Mouse (Mus musculus): Measurements from ENCODE around the gene Pdss2. TPM values are rescaled to one million over a fixed set of nuclear protein-coding genes. Genes with fewer than 3 reads are reported as not detected.

Gene Pdss2
- polyA plus RNA-seq, 1 experiment from 2014 or later, result 17.6 TPM

DNA sequence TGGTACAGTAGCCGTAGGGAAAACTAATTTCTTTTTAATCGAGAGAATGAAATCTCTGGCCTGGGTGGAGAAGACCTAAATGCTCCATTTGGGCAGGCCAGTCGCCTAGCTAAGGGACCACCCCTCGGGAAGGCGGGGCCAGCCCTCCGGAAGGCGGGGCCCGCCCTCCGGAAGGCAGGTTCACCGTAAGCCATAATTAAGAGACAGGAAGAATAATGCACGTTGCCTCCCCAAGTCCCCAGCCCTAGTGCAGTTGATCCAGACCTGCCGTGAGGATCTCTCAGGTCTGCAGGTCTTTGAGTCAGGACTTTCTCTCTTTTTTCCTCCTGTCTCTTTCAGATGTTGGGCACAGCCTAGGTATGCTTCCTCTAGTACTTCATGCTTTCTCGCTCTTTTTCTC is 246.4 kb downstream of the Pdss2 start:
- no peaks in the 10 kb centered on the region for H3K4me1 ChIP-seq (ENCODE audit: control insufficient read depth, insufficient read depth, low read length)
- H3K9ac ChIP-seq (ENCODE audit: low read depth, low read length), result 0 out of 2 replicates have a peak overlapping the region, but pooled peaks have one; percentile 4
- no peaks in the 10 kb centered on the region for H3K9me3 ChIP-seq (ENCODE audit: control insufficient read depth, low read length)
- no peak overlapping the region for H3K27ac ChIP-seq (ENCODE audit: low read depth, low read length)
- no peak overlapping the region; the same call in 1 of the 2 replicates for H3K4me3 ChIP-seq (ENCODE audit: low read length)
- 0 out of 2 replicates have a peak, but pooled peaks have one; percentile 40 for ATAC-seq (ENCODE audit: low FRiP score, low TSS enrichment)
- WGBS, result 27% methylated on average over 13 of the region's 13 CpGs
- no peaks in the 10 kb centered on the region for H3K27me3 ChIP-seq (ENCODE audit: control insufficient read depth, insufficient read depth, low read length)
- no peaks in the 10 kb centered on the region for H3K36me3 ChIP-seq (ENCODE audit: control insufficient read depth, insufficient read depth, low read length)
- peak overlapping the region; percentile 36 for H3K4me2 ChIP-seq (replicated peaks; ENCODE audit: low read depth, low read length)

DNA sequence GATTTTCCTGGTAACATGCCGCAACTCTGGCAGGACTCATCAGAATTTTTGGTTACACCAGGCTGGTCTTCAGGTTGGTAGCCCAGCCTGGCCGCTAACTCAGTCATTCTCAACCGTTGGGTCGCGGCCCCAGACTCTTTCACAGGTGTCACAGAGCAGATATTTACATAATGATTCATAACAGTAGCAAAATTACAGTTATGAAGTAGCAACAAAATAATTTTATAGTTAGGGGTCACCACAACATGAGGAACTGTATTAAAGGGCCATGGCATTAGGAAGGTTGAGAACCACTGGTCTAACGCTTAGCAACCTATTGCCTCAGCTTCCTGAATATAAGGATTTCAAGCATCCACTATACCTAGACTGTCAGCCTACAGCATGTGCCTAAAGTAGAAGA is 247.0 kb downstream of the Pdss2 start:
- no peaks in the 10 kb centered on the region for H3K36me3 ChIP-seq (ENCODE audit: control insufficient read depth, insufficient read depth, low read length)
- no peak overlapping the region for H3K4me2 ChIP-seq (replicated peaks; ENCODE audit: low read depth, low read length)
- H3K9me3 ChIP-seq (ENCODE audit: control insufficient read depth, low read length), result no peaks in the 10 kb centered on the region
- no peak overlapping the region for H3K4me3 ChIP-seq (ENCODE audit: low read length)
- H3K4me1 ChIP-seq (ENCODE audit: control insufficient read depth, insufficient read depth, low read length), result no peaks in the 10 kb centered on the region
- no peak overlapping the region for H3K27ac ChIP-seq (ENCODE audit: low read depth, low read length)
- no peak overlapping the region for H3K9ac ChIP-seq (ENCODE audit: low read depth, low read length)
- ATAC-seq (ENCODE audit: low FRiP score, low TSS enrichment), result no peak
- WGBS, result 94% methylated on average over 6 of the region's 6 CpGs
- H3K27me3 ChIP-seq (ENCODE audit: control insufficient read depth, insufficient read depth, low read length), result no peaks in the 10 kb centered on the region

- no peak for ATAC-seq (ENCODE audit: low FRiP score, low TSS enrichment)
- no peaks in the 10 kb centered on the region for H3K9me3 ChIP-seq (ENCODE audit: control insufficient read depth, low read length)
- no peak overlapping the region for H3K9ac ChIP-seq (ENCODE audit: low read depth, low read length)
- H3K27me3 ChIP-seq (ENCODE audit: control insufficient read depth, insufficient read depth, low read length), result no peaks in the 10 kb centered on the region
- no peak overlapping the region for H3K4me2 ChIP-seq (replicated peaks; ENCODE audit: low read depth, low read length)
- no peak overlapping the region for H3K4me3 ChIP-seq (ENCODE audit: low read length)
- H3K36me3 ChIP-seq (ENCODE audit: control insufficient read depth, insufficient read depth, low read length), result no peaks in the 10 kb centered on the region
- H3K27ac ChIP-seq (ENCODE audit: low read depth, low read length), result no peak overlapping the region
- WGBS, result 68% methylated on average over 4 of the region's 4 CpGs
- H3K4me1 ChIP-seq (ENCODE audit: control insufficient read depth, insufficient read depth, low read length), result no peaks in the 10 kb centered on the region; the same call in 1 of the 2 replicates
These were observed 254.1 kb downstream of the Pdss2 start for GRCm38 (mm10) chr10:43475376-43475775.

DNA sequence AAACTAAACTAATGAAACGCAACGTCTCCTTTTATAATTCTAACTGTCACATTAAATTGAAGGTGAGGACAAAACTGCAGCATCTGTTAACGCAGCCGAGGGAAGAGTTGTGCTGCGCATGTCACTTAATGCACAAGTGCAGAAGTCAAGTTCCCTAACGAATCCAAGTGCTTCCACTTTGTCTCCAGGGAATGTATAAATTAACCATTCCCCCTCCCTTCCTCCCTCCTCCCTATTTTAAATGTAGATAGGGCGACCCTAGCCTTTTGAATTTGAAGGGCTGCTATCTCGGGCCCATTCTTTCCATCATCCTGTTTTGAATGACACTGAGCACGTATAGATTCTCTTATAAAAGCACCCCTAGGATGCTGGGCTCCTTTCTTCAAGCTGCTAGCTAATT is 256.2 kb downstream of the Pdss2 start:
- ATAC-seq (ENCODE audit: low FRiP score, low TSS enrichment), result no peak
- Histone ChIP-seq H3K27ac (ENCODE audit: low read depth, low read length) (peak overlapping the region; percentile 98), H3K9ac (ENCODE audit: low read depth, low read length) (peak overlapping the region; percentile 99; the same call in 1 of the 2 replicates), H3K4me3 (ENCODE audit: low read length) (peak overlapping the region; percentile 91), H3K27me3 (ENCODE audit: control insufficient read depth, insufficient read depth, low read length) (no peaks in the 10 kb centered on the region), H3K4me2 (replicated peaks; ENCODE audit: low read depth, low read length) (peak overlapping the region; percentile 92), H3K4me1 (ENCODE audit: control insufficient read depth, insufficient read depth, low read length) (peaks cover 8% of the 10 kb centered on the region), H3K9me3 (ENCODE audit: control insufficient read depth, low read length) (no peaks in the 10 kb centered on the region), H3K36me3 (ENCODE audit: control insufficient read depth, insufficient read depth, low read length) (no peaks in the 10 kb centered on the region)
- WGBS, result 8% methylated on average over 9 of the region's 9 CpGs

DNA sequence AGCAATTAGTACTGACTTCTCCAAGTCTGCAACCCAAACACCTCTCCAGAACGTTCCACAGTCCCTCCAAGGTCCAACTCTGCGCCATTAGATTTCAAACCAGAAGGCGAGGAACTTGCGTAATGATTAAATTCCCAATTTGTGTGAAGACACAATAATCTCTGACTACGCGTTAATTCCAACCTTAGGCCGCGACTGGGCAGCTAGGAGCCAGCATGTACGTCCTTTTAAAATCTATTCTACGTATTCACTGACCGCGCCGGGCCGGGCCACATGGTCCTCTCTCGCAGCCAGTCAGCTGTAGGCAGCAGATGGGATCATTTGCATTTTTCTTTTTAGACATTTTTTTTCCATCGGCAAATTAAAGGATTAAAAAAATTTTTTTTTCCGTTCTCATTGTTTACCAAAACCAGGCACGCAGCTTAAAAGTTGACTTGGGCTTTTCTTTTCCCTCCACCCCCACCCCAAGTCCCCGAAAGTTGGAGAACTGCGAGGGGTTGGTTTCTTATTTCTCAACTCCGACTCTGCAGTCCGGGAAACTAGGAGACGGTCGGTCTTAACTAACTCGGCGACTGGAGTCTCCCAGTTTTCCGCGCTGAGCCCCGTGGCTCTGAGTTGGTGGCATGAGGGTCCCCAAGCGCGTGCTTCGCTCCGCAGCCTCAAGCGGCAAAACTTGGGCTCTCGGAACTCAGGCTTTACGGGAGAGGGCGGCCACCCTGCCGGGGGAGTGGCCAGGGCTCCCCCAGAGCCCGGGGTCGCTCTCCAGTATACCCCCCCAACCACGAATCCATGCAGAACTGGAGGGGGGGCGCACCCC is 256.8 kb downstream of the Pdss2 start:
- Histone ChIP-seq H3K4me3 (ENCODE audit: low read length) (peak overlapping the region; percentile 91), H3K36me3 (ENCODE audit: control insufficient read depth, insufficient read depth, low read length) (no peaks in the 10 kb centered on the region), H3K4me2 (replicated peaks; ENCODE audit: low read depth, low read length) (peak overlapping the region; percentile 92), H3K27me3 (ENCODE audit: control insufficient read depth, insufficient read depth, low read length) (no peaks in the 10 kb centered on the region), H3K27ac (ENCODE audit: low read depth, low read length) (peak overlapping the region; percentile 98), H3K9ac (ENCODE audit: low read depth, low read length) (peak overlapping the region; percentile 99), H3K4me1 (ENCODE audit: control insufficient read depth, insufficient read depth, low read length) (peaks cover 8% of the 10 kb centered on the region), H3K9me3 (ENCODE audit: control insufficient read depth, low read length) (no peaks in the 10 kb centered on the region)
- peak; percentile 56 for ATAC-seq (ENCODE audit: low FRiP score, low TSS enrichment)
- WGBS, result under 1% methylated on average over 42 of the region's 42 CpGs

- Histone ChIP-seq H3K4me3 (ENCODE audit: low read length) (peak within 1 kb of the TSS; percentile 91), H3K4me2 (replicated peaks; ENCODE audit: low read depth, low read length) (peak within 1 kb of the TSS; percentile 92), H3K27ac (ENCODE audit: low read depth, low read length) (peak within 1 kb of the TSS; percentile 98), H3K9ac (ENCODE audit: low read depth, low read length) (peak within 1 kb of the TSS; percentile 99), H3K4me1 (ENCODE audit: control insufficient read depth, insufficient read depth, low read length) (peaks cover 16% of the 10 kb centered on the region), H3K36me3 (ENCODE audit: control insufficient read depth, insufficient read depth, low read length) (no peaks in the 10 kb centered on the region), H3K9me3 (ENCODE audit: control insufficient read depth, low read length) (no peaks in the 10 kb centered on the region), H3K27me3 (ENCODE audit: control insufficient read depth, insufficient read depth, low read length) (no peaks in the 10 kb centered on the region)
- WGBS, result under 1% methylated on average over 72 of the region's 101 CpGs
- ATAC-seq (ENCODE audit: low FRiP score, low TSS enrichment), result peak; percentile 66
These were observed 257.6 kb downstream of the Pdss2 start, which contains the start of gene Bend3 for GRCm38 (mm10) chr10:43478751-43479435. Gene Bend3, plus strand, starts transcription at chr10:43478831.

DNA sequence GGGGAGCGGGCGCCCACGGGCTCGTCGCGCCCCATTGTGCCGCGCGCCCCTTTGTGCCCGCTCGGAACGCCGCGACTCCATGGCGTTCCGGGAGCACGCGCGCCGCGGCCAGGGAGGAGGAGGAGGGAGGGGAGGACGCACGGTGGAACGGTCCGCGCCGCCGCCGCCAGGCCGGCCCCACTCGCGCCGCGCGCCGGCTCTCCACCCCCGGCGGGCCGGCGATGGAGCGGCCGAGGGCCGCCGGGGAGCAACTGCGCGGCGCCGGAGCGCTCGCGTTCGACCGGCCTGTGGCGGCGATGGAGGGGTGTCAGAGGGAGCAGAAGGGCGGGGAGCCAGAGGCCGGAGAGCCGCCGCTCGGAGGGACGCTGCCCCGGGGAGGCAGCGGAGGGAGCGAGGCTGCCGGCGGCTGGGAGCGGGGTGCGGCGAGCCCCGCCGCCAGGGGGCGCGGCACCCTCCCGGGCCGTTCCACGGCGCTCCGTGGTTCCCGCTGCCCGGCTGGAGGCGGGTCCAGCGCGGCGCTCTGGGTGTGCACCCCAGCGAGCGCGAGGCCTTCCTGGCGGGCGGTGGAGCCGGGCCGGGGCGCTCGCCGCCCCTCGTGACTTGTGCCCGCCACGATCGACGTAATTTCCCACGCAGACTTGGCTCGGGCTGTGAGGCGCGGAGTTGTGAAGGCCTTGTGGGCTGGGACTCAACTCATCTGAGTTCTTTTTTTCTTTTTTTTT is 258.3 kb downstream of the Pdss2 start:
- Histone ChIP-seq H3K36me3 (ENCODE audit: control insufficient read depth, insufficient read depth, low read length) (no peaks in the 10 kb centered on the region), H3K9ac (ENCODE audit: low read depth, low read length) (peak overlapping the region; percentile 99), H3K4me2 (replicated peaks; ENCODE audit: low read depth, low read length) (peak overlapping the region; percentile 92), H3K27ac (ENCODE audit: low read depth, low read length) (peak overlapping the region; percentile 98), H3K9me3 (ENCODE audit: control insufficient read depth, low read length) (no peaks in the 10 kb centered on the region), H3K4me3 (ENCODE audit: low read length) (peak overlapping the region; percentile 91), H3K4me1 (ENCODE audit: control insufficient read depth, insufficient read depth, low read length) (peaks cover 16% of the 10 kb centered on the region), H3K27me3 (ENCODE audit: control insufficient read depth, insufficient read depth, low read length) (no peaks in the 10 kb centered on the region)
- under 1% methylated on average over 72 of the region's 103 CpGs for WGBS
- ATAC-seq (ENCODE audit: low FRiP score, low TSS enrichment), result peak; percentile 81

- H3K4me3 ChIP-seq (ENCODE audit: low read length), result peak overlapping the region; percentile 91
- peaks cover 16% of the 10 kb centered on the region for H3K4me1 ChIP-seq (ENCODE audit: control insufficient read depth, insufficient read depth, low read length)
- H3K9me3 ChIP-seq (ENCODE audit: control insufficient read depth, low read length), result no peaks in the 10 kb centered on the region
- ATAC-seq (ENCODE audit: low FRiP score, low TSS enrichment), result no peak
- H3K36me3 ChIP-seq (ENCODE audit: control insufficient read depth, insufficient read depth, low read length), result no peaks in the 10 kb centered on the region
- peak overlapping the region; percentile 99 for H3K9ac ChIP-seq (ENCODE audit: low read depth, low read length)
- no peaks in the 10 kb centered on the region for H3K27me3 ChIP-seq (ENCODE audit: control insufficient read depth, insufficient read depth, low read length)
- H3K4me2 ChIP-seq (replicated peaks; ENCODE audit: low read depth, low read length), result peak overlapping the region; percentile 92
- peak overlapping the region; percentile 98 for H3K27ac ChIP-seq (ENCODE audit: low read depth, low read length)
- WGBS, result 4% methylated on average over 13 of the region's 13 CpGs
These were observed 259.1 kb downstream of the Pdss2 start for GRCm38 (mm10) chr10:43480227-43480849.
